ENCODE assay signal across 5 mouse cellular contexts in the genomic region with DNA sequence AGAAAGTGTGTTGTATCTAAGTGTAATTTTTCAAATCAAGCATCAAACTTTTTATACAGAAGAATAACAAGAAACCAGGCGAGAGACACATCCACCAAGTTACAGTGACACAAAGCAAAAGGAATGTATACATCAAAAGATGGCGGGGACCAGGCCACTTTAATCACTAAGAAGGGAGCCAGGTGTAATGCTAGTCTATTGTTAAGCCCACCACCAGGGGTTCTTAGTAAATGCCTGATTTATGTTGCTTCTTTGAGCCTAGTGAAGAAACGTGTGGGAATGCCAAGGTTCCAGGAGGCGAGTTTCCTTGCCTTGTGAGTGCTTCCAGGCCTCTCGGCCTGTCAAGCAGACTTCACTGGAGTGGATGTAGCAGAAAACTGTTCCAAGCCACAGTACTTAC.
DNase-seq lines count a peak whose midpoint lies in the region; ATAC-seq lines count a peak whose summit lies in the region.
"Not testable (repeated sequence)": the region's sequence is repeated elsewhere in the genome, so short reads cannot be mapped to it uniquely, and the experiment has no call there.

No protein-coding gene starts in this region.

- H3K4me3 ChIP-seq in ES-E14 (ENCODE audit: insufficient read depth in 1 of 2, low read depth in 1 of 2, low read length in 2 of 2, poor library complexity in 1 of 2, severe bottlenecking in 1 of 2); midbrain, embryonic 11.5 days (ENCODE audit: low read depth, low read length): not testable (repeated sequence)

- DNase-seq in ES-CJ7 (ENCODE audit: low read depth, low spot score) (peak; percentile 72), R1 (ENCODE audit: low read depth, low spot score) (peak; percentile 88), ZHBTc4 (ENCODE audit: low read depth, low spot score) (peak; percentile 75)
- not testable (repeated sequence) for DNase-seq in ES-E14 (ENCODE audit: low read depth, low spot score)
- peak; percentile 74 for DNase-seq in midbrain, embryonic 11.5 days (ENCODE audit: low spot score, missing footprints)

- H3K27me3 ChIP-seq in midbrain, embryonic 11.5 days (ENCODE audit: control insufficient read depth, insufficient read depth, low read length), result not testable (repeated sequence)

- not testable (repeated sequence) for H3K9me3 ChIP-seq in ES-E14 (ENCODE audit: control insufficient read depth, insufficient read depth, low read depth, low read length); midbrain, embryonic 11.5 days (ENCODE audit: control insufficient read depth, low read length)

- not testable (repeated sequence) for H3K36me3 ChIP-seq in ES-E14 (ENCODE audit: control insufficient read depth, insufficient read depth, low read length, poor library complexity, severe bottlenecking); midbrain, embryonic 11.5 days (ENCODE audit: control insufficient read depth, insufficient read depth, low read length)

- H3K4me2 ChIP-seq in midbrain, embryonic 11.5 days, result not testable (repeated sequence)

- WGBS in midbrain, embryonic 11.5 days, result 87% methylated on average over 5 of the region's 5 CpGs

- peaks cover 14 to 16% of the 10 kb centered on the region in 2 experiments for H3K4me1 ChIP-seq in ES-E14 (ENCODE audit: control insufficient read depth in 2 of 2, insufficient read depth in 2 of 2, low read length in 2 of 2, poor library complexity in 1 of 2)
- not testable (repeated sequence) for H3K4me1 ChIP-seq in midbrain, embryonic 11.5 days (ENCODE audit: control insufficient read depth, insufficient read depth, low read length)

- in situ Hi-C loops in ES-E14 (cut with MboI; ENCODE audit: low sequenced_read_pairs in 2 of 2, unreplicated experiment in 2 of 2), result not testable (repeated sequence)

- ATAC-seq in midbrain, embryonic 11.5 days (ENCODE audit: low FRiP score), result not testable (repeated sequence)

- H3K9ac ChIP-seq in ES-E14 (ENCODE audit: insufficient read depth, low read depth, low read length, poor library complexity, severe bottlenecking); midbrain, embryonic 11.5 days (ENCODE audit: low read length): not testable (repeated sequence)

- peak overlapping the region; percentile 89 for H3K27ac ChIP-seq in ES-E14 (ENCODE audit: insufficient read depth, low read depth, low read length, poor library complexity, severe bottlenecking)
- not testable (repeated sequence) for H3K27ac ChIP-seq in midbrain, embryonic 11.5 days (ENCODE audit: low read depth, low read length)
